Mouse (Mus musculus): ENCODE results near the gene Peak1.

The Peak1 gene

DNA sequence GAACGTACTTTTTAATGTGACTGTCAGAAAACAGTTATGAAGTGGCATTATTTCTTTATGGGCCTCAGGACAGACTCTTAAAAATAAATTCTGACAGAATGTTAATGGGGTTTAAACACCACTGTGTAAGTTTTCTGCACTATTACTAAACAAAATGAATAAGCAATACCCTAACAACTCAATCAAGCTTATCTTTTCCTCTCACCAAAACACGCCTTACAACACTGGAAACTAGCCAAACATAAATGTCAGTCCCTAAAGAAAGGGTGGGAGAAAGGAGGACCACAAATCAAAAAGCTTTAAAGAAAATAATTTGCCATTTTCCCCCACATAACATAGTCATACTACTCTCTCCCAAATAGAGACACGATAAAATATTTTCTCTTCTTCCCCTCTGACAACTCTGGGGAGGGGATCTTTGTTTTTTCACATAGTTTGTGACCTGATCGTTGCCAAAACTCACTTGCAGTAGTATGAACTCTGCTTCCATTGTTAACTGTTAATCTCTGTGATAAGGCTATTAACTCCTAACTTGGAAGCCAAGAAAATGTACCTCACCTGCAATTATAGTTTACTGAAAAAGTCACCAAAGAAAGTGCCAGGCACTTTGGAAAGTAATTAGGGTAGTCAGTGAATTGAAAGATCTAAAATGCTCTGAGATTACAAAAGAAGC lies 1.8 kb downstream of the Peak1 start:
- no peak for DNase-seq

- no peak for DNase-seq
These were observed 2.5 kb downstream of the Peak1 start for GRCm38 (mm10) chr9:56415393-56415792.

DNA sequence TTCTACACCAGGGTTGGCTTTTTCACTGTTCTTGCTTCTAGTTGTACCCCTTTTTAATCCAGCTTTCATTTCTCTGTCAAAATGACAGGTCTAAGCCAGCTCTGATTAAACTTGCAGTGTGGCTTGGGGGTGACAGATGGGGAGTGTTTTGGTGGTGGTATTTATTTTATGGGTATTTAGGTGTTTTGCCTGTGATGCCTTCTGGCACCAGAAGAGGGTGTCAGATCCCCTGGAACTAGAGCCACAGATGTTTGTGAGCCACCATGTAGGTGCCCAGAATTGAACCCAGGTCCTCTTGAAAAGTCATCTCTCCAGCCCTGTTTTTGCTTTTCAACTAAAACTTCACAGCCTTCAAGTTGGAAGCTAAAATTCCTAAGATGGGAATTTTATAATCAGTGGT lies 3.5 kb downstream of the Peak1 start:
- peak; percentile 13 to 20 for DNase-seq

DNA sequence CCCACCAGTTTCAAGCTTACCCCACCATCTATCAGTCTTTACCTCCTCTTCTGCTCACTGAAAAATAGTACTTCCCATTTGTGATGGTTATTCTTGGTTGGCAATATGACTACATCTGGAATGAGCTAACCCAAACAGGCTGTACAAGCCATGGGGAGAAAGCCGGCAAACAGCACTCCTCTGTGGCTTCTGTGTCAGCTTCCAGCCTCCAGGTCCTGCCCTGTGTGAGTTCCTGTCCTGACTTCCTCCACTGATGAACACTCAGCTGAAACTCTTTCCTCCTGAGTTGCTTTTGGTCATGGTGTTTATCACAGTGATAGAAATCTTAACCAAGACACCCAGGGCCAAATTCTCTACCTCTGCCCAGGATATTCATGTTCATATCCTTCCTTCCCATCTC lies 5.2 kb downstream of the Peak1 start:
- no peak for DNase-seq

- DNase-seq, result no peak
These were observed 7.9 kb downstream of the Peak1 start for GRCm38 (mm10) chr9:56409928-56410327.

DNA sequence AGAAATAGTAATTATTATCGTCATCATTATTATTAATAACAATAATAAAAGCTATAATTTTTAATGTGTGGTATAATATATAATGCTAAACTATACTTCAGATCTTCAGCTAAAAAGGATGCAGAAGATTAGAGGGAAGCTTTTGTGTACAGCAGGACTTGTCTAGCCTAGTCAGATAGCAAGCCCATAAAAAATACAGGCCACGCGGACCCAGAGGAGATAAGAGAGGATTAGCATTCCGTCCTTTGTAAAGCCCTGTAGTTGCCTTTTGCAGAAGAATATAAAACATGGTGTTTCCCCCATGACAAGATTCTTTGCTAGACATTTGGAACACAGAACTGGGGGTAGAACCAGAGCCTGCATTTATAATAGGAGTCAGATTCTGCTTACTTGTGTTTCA lies 13.2 kb downstream of the Peak1 start:
- no peak for DNase-seq

DNA sequence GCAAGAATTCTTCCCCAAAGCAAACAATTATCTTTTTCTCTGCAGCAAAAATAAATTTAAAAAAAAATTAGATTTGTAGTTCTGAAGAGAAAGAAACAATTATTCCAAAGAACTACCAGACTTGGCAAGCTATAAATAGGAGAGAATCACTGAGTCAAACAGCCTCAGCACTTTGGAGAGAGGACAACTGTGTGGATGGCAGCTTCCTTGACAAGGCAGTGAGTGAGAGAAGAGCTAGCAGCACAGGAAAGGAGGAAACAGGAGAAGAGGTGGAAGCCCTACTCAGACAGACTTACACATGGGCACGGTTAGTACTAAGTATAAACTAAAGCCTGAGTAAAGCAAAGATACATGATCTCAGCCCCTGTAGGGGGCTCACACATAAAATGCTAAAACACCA lies 21.6 kb downstream of the Peak1 start:
- DNase-seq, result no peak

DNA sequence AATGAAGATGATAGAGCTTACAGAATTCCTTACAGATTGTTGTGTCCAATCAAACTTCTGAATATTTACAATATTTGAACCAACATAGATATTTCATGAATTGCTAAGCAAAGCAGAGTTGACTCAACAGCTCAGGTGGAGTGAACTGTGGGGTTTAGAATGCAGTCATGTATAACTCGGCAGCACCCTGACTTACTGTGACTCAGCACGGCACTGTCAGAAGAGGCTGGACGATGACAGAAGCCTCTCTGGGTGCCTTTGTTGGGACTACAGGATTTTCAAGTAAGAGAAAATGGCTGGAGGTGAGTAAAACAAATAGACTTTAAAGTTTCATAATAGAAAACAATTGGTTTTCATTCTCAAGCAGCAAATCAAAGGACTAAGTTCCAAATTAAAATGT lies 25.0 kb downstream of the Peak1 start:
- no peak for DNase-seq

DNA sequence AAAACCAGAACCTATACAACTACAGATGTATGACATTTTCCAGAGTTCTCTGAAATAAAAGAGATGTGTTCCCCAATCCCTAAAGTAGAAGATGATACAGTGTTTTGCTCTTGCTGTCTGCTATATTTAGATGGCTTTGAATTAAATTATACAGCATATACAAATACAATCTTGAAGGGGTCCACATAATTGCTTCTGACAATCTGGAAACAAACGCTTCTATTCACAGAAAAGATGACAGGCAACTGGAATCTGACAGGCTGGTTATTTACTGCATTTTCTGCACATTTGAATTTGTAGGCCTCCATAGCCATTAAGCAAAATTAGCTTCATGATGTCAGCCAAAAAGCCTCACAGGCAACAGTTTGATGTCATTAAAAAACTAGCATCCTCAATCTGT lies 35.1 kb downstream of the Peak1 start:
- DNase-seq, result no peak

DNA sequence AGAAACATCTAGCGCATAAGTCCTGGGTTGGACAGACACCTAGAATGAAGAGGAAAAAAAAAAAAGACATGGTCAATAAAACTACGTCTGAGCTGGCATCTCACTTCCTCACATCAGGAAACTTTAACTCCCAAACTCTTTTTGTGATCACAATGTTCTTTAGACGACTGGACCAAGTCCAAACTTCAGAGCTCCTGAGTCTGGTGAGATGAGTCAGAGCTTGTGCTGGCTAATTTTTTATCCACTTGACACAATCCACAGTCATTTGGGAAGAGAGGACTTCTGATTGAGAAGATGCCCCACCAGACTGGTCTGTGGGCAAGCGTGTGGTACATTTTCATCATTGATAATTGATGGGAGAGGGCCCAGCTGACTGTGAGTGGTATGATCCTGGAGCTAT lies 43.5 kb downstream of the Peak1 start:
- no peak for DNase-seq

GRCm38 (mm10) chr9:56370710-56371109 lies 47.2 kb downstream of the Peak1 start:
- DNase-seq, result no peak

GRCm38 (mm10) chr9:56368814-56369213 lies 49.1 kb downstream of the Peak1 start:
- no peak for DNase-seq

DNA sequence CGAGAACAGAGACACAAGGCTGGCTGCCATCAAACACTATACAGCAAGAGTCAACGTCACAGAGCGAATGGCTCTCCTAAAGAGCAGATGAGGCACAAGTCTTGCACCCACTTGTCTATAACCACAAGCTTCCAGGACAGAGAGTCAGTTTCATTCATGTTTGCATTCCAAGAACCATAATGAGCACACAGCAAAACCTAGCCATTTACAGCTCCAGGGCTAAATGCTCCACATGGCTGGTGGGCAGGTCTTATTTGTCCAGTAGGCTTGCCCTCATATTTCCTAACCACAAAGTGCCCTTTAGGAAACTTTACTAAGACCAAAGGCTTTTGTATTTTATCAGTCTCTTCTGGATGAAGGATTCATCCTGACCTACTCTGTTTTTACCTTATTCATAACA lies 54.6 kb downstream of the Peak1 start:
- no peak for DNase-seq

DNA sequence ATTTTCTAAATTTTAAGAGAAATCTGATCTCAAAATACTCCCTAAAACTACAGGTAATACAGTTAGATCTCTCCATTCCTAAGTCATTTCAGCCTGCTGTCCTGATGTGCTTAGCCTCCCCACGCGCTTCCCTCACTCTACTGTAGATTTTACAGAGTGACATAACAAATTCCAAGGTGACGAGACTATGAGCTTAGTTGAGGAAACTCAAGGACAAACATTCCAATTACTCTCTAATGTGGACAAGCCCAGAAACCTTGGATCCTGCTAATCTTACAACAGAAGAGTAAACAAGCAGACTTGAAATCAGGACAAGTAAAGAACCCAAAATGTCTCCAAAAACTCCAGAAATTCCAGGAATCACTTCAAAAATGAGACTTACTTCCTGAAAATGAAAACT lies 58.6 kb downstream of the Peak1 start:
- no peak for DNase-seq

GRCm38 (mm10) chr9:56355186-56355585 lies 62.7 kb downstream of the Peak1 start:
- no peak for DNase-seq

DNA sequence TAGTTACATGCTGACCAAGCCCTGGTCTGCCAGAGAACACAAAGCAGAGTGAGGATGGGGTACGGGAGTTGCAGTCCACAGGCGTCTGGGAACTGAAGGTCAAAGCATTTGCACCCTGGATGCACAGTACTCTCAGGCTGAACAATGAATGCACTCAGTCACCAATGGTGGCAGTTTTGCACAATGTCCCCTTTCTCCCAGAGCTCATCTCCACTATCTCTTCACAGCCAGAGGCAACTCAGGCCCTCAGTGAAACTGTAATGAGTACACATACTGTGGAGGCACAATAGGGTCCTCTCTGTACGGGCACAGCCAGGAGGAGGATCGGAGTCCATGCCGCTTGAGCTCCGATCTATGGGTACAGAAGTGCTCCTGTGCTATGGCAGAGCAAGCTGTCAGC lies 71.5 kb downstream of the Peak1 start:
- no peak for DNase-seq

DNA sequence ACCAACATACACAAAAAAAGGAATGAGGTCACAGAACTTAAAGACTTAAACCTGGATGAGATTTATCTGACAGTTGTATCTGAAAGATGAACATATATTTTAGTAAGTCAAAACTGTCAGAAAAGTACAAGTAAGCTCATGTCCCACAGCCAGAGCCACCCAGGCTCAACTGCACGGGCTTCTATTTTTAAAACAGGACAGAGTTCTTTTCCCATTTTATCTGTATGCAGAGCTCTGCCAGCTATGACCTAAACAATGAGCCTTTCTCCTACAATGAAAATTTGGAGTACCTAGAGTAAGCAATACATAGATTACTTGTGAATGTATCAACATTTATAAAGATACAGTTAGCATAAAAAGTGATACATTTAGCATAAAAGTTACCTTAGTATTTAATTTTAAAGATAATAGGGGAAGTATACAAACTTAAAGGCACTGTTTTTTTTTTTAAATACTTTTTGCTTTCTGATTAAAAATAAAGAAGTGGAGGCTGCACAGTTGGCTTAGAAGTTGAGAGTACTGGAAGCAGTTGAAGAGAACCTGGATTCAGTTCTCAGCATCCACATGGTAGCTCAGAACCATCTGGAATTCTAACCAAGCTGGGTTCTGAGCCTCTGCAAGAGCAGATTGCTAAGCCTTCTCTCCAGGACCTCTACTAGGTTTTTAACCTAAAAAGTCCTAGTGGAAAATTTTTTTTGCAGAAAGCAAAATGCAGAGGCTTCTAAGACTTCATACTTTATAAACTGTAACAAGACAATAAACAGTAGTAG lies 78.3 kb downstream of the Peak1 start:
- no peak for DNase-seq

DNA sequence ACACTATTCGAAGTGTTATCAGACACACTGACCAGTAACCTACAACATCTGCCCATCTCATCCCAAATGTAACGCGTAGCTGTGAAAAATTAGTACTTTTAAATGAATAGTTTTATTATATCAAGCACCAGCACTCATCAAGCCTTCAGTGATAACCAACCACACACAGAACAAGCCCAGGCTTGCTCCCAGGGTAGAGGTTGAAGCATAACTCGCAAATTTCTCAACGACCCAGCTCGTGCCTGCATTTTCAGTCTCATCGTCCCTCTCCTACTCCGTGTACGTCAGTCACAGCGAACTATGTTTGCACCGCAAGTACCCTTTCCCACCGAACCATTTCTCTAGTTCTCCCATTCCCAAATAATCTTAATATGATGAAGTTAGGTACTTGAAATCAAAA lies 83.5 kb downstream of the Peak1 start:
- no peak for DNase-seq

DNA sequence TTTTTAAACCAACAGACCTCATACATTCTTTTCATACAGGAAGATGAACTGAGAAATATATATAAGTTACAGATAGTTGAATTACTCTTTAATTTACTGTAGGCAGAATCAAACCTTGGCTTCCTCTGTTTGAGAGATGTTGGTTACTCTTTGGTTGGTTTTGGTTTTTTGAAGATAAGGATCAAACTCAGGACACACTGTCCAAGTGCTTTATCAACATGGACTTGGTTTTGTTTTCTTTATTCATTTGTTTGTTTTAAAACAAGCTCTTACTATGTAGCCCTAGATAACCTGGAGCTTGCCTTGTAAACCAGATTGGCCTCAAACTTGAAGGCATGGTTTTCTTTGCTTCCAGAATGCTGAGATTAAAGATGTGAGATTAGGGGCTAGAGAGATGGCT lies 85.1 kb downstream of the Peak1 start:
- DNase-seq, result no peak

DNA sequence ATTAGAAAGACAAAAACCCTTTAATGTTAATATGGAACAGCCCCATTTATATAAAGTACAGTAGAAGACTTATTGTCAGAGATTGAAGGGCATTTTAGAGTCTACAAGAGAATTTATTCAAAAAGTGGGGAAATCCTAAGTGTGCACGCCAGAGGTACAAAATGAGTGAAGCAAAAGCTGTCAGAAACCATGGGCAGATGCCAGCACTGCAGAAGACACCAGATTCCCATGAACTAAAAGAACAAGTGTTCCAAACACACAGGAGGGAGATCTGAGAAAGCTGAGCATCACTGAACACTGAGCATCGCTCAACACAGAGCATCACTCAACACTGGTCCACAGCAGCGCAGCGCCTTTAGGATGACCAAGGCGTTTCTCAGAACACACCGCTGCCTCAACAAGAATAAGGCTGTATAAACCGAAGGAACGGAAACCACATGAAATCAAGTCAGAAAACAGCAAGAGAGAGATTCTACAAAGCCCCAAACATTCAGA lies 91.3 kb downstream of the Peak1 start:
- no peak for DNase-seq

GRCm38 (mm10) chr9:56325725-56326124 lies 92.1 kb downstream of the Peak1 start:
- no peak for DNase-seq

- DNase-seq, result no peak
These were observed 93.1 kb downstream of the Peak1 start for GRCm38 (mm10) chr9:56324576-56325355.

GRCm38 (mm10) chr9:56321291-56321690 lies 96.6 kb downstream of the Peak1 start:
- DNase-seq, result no peak

DNA sequence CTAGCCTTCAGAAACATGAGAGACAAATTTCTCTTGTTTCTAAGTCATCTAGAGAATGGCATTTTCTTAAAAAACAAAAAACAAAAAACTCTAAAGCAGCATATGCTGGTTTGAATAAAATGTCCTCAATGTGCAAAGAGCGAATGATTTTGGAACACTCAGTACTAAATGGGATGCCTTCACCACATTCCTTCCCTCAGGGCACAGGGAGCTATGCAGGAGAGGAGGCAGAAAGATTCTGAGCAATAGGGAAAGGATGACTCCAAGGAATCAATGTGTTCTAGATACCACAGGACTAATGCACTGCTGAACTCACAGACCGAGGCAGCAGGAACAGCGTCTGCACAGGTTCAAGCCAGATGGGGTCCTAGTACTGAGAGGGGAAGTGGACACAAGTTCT lies 103.5 kb downstream of the Peak1 start:
- no peak for DNase-seq
